Mouse (Mus musculus): ENCODE measurements around the gene Caln1. TPM values are rescaled to one million over a fixed set of nuclear protein-coding genes. Genes with fewer than 3 reads are reported as not detected.

Caln1 gene
- polyA plus RNA-seq, 1 experiment from 2014 or later: 0.25 TPM

GRCm38 (mm10) chr5:130812556-130812955 is 443.3 kb downstream of the Caln1 start:
- Histone ChIP-seq H3K9ac (no peak overlapping the region), H3K27me3 (replicated peaks) (no peaks in the 10 kb centered on the region), H3K4me2 (no peak overlapping the region), H3K4me3 (no peak overlapping the region), H3K27ac (replicated peaks) (no peak overlapping the region), H3K9me3 (peaks cover 11% of the 10 kb centered on the region; the same call in 1 of the 2 replicates), H3K4me1 (no peaks in the 10 kb centered on the region), H3K36me3 (no peaks in the 10 kb centered on the region)
- 88% methylated on average over 8 of the region's 8 CpGs for WGBS
- ATAC-seq (ENCODE audit: extremely low read depth, insufficient number of reproducible peaks, low FRiP score, low TSS enrichment): no peak

- H3K9ac ChIP-seq: no peak overlapping the region
- no peak overlapping the region for H3K27ac ChIP-seq (replicated peaks)
- H3K36me3 ChIP-seq: no peaks in the 10 kb centered on the region
- WGBS: 80% methylated on average over 9 of the region's 9 CpGs
- no peak overlapping the region for H3K4me2 ChIP-seq
- no peaks in the 10 kb centered on the region for H3K27me3 ChIP-seq (replicated peaks)
- peaks cover 11% of the 10 kb centered on the region; the same call in 1 of the 2 replicates for H3K9me3 ChIP-seq
- no peak overlapping the region for H3K4me3 ChIP-seq
- no peak for ATAC-seq (ENCODE audit: extremely low read depth, insufficient number of reproducible peaks, low FRiP score, low TSS enrichment)
- H3K4me1 ChIP-seq: no peaks in the 10 kb centered on the region
Observed at GRCm38 (mm10) chr5:130813089-130813488, 443.8 kb downstream of the Caln1 start.

DNA sequence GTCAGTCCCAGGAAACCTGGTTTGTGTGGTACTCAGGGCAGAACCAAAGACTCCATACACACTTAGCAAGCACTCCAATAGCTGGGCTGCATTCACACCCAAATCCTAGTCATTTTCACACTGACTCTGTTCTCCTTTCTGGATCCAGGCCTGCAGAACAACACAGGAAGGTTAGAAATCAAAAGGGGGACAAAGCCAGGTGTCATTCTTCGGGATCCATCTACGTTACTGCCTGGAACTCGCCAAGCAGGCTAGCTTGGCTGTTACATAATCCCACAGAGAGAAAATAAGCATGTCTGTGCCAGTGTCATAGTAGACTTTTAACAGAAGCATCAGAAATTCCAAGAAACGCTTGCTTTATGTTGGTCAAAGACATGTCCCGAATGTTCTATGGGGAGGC is 446.1 kb downstream of the Caln1 start:
- Histone ChIP-seq H3K4me1 (no peaks in the 10 kb centered on the region), H3K4me3 (no peak overlapping the region), H3K4me2 (no peak overlapping the region), H3K27ac (replicated peaks) (no peak overlapping the region), H3K9me3 (peaks cover 4% of the 10 kb centered on the region; the same call in 1 of the 2 replicates), H3K27me3 (replicated peaks) (no peaks in the 10 kb centered on the region), H3K9ac (no peak overlapping the region), H3K36me3 (no peaks in the 10 kb centered on the region)
- WGBS: 81% methylated on average over 5 of the region's 5 CpGs
- no peak for ATAC-seq (ENCODE audit: extremely low read depth, insufficient number of reproducible peaks, low FRiP score, low TSS enrichment)

DNA sequence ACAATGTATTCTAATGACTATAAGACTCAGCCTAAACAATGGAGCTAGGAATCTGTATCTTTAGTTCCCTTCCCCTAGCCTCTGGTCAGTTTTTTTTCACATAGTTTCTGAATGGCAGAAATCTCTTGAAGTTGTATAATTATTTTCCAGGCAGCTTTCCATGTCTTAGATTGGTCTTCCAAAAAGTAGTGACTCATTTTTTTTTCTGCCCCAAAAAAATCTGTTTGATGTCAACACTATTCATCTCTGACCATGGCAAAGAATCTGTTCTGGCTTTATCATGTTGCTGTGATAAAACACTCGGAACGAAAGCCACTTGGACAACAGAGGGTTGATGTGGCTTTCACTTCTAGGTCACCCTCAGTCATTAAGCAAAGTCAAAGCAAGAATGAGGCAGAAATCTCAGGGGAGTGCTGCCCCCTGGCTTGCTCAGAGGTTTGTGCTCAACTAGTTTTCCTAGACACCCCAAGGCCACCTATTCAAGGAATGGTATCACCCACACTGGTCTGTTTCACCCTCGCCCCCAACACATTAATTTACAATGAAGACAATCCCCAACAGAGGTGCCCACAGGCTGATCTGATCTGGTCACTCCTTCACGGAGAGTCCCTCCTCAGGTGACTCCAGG is 450.9 kb downstream of the Caln1 start:
- Histone ChIP-seq H3K9me3 (peaks cover 4% of the 10 kb centered on the region; the same call in 1 of the 2 replicates), H3K4me2 (no peak overlapping the region), H3K9ac (no peak overlapping the region), H3K36me3 (no peaks in the 10 kb centered on the region), H3K27me3 (replicated peaks) (no peaks in the 10 kb centered on the region), H3K4me1 (no peaks in the 10 kb centered on the region), H3K4me3 (no peak overlapping the region), H3K27ac (replicated peaks) (no peak overlapping the region)
- WGBS: 40% methylated on average over 4 of the region's 4 CpGs
- no peak for ATAC-seq (ENCODE audit: extremely low read depth, insufficient number of reproducible peaks, low FRiP score, low TSS enrichment)

- no peak for ATAC-seq (ENCODE audit: extremely low read depth, insufficient number of reproducible peaks, low FRiP score, low TSS enrichment)
- Histone ChIP-seq H3K9ac (no peak overlapping the region), H3K4me2 (no peak overlapping the region), H3K4me1 (no peaks in the 10 kb centered on the region), H3K27me3 (replicated peaks) (no peaks in the 10 kb centered on the region), H3K36me3 (no peaks in the 10 kb centered on the region), H3K9me3 (peaks cover 4% of the 10 kb centered on the region; the same call in 1 of the 2 replicates), H3K27ac (replicated peaks) (no peak overlapping the region), H3K4me3 (no peak overlapping the region)
- WGBS: 80% methylated on average over 5 of the region's 5 CpGs
Observed at GRCm38 (mm10) chr5:130820661-130821060, 451.4 kb downstream of the Caln1 start.

DNA sequence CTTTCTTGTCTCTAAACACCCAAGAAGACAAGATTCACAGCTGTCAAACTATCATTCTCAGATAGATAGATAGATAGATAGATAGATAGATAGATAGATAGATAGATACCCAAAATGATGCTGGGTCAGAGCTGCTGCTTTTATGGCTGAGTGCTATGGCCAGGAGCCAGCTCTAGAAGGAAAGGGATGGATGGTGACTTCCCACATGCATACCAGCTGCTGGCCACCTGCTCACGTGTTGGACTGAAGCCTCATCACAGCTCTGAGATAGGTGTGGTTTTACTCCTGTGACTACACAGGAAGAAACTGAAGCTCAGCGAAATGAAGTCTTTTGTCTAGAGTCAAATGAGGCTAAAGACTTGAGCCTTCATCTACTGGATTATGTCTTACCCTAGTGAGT is 456.5 kb downstream of the Caln1 start:
- ATAC-seq (ENCODE audit: extremely low read depth, insufficient number of reproducible peaks, low FRiP score, low TSS enrichment): no peak
- 79% methylated on average over 2 of the region's 2 CpGs for WGBS
- H3K4me3 ChIP-seq: no peak overlapping the region

GRCm38 (mm10) chr5:130848562-130848961 is 479.3 kb downstream of the Caln1 start:
- H3K9ac ChIP-seq: no peak overlapping the region
- ATAC-seq (ENCODE audit: extremely low read depth, insufficient number of reproducible peaks, low FRiP score, low TSS enrichment): no peak

More for the DNA sequence above, 456.5 kb downstream of the Caln1 start:
- Histone ChIP-seq H3K27me3 (replicated peaks) (no peaks in the 10 kb centered on the region), H3K9me3 (0 out of 2 replicates have a peak, but pooled peaks cover 5% of the 10 kb centered on the region), H3K36me3 (no peaks in the 10 kb centered on the region), H3K4me2 (no peak overlapping the region), H3K9ac (no peak overlapping the region), H3K27ac (replicated peaks) (no peak overlapping the region), H3K4me1 (no peaks in the 10 kb centered on the region)

DNA sequence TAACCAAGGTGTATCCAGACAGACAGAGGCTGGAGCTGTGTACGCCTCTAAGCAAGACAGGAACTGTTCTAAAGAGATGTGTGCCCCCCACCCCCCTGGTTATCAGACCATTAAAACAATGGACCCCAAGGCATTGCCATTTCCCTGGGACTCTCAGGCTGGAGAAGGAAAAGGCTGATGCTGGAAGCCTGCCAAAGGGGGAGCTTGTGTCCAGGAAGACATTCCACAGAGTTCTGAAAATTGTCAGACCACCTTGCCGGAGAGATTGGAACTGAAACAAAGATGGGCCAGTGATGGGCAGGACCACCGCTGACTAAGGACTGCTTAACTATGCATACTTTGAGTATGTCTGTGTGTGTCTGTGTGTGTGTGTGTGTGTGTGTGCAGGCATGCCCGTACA is 480.4 kb downstream of the Caln1 start:
- ATAC-seq (ENCODE audit: extremely low read depth, insufficient number of reproducible peaks, low FRiP score, low TSS enrichment): no peak
- peaks cover 16% of the 10 kb centered on the region for H3K4me1 ChIP-seq
- H3K27ac ChIP-seq (replicated peaks): no peak overlapping the region
- no peaks in the 10 kb centered on the region for H3K9me3 ChIP-seq
- peaks cover 7% of the 10 kb centered on the region; the same call in 1 of the 2 replicates for H3K27me3 ChIP-seq (replicated peaks)
- no peaks in the 10 kb centered on the region for H3K36me3 ChIP-seq
- no peak overlapping the region for H3K9ac ChIP-seq
- no peak overlapping the region for H3K4me3 ChIP-seq
- 47% methylated on average over 4 of the region's 4 CpGs for WGBS
- H3K4me2 ChIP-seq: no peak overlapping the region

More at GRCm38 (mm10) chr5:130848562-130848961, 479.3 kb downstream of the Caln1 start:
- 74% methylated on average over 6 of the region's 6 CpGs for WGBS
- H3K9me3 ChIP-seq: no peaks in the 10 kb centered on the region
- no peak overlapping the region for H3K4me2 ChIP-seq
- H3K4me3 ChIP-seq: no peak overlapping the region
- H3K27me3 ChIP-seq (replicated peaks): no peaks in the 10 kb centered on the region
- no peaks in the 10 kb centered on the region for H3K36me3 ChIP-seq
- no peak overlapping the region for H3K27ac ChIP-seq (replicated peaks)
- peaks cover 16% of the 10 kb centered on the region for H3K4me1 ChIP-seq

DNA sequence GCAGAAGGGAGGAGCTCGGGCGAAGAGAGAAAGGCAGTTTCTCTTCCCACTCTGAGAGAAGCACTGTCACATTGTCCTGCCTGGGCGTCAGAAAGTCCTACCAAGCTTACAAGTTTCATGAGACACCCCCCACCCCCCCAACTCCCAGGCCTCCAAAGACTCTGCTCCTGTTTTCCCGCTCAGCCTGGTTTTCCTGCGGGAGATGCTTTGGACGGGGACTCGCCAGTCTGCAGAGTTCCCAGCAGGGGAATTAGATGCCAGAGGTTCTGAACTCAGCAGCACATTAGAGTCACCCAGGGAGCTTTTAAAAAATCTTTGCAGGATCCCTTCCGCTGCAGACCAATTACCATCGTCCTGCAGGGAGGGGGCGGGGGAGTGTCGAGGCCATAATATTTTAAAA is 482.9 kb downstream of the Caln1 start:
- H3K9ac ChIP-seq: peak overlapping the region; percentile 70
- peak overlapping the region; percentile 45 for H3K4me3 ChIP-seq
- H3K27ac ChIP-seq (replicated peaks): no peak overlapping the region
- no peaks in the 10 kb centered on the region for H3K9me3 ChIP-seq
- 4% methylated on average over 11 of the region's 11 CpGs for WGBS
- H3K36me3 ChIP-seq: no peaks in the 10 kb centered on the region
- H3K4me2 ChIP-seq: peak overlapping the region; percentile 65
- peaks cover 13% of the 10 kb centered on the region; the same call in 1 of the 2 replicates for H3K27me3 ChIP-seq (replicated peaks)
- peaks cover 16% of the 10 kb centered on the region for H3K4me1 ChIP-seq
- no peak for ATAC-seq (ENCODE audit: extremely low read depth, insufficient number of reproducible peaks, low FRiP score, low TSS enrichment)

GRCm38 (mm10) chr5:130853371-130853770 is 484.1 kb downstream of the Caln1 start:
- H3K9me3 ChIP-seq: no peaks in the 10 kb centered on the region
- H3K4me3 ChIP-seq: no peak overlapping the region
- peaks cover 16% of the 10 kb centered on the region for H3K4me1 ChIP-seq
- H3K9ac ChIP-seq: no peak overlapping the region
- WGBS: under 1% methylated on average over 10 of the region's 10 CpGs
- H3K27ac ChIP-seq (replicated peaks): no peak overlapping the region
- H3K4me2 ChIP-seq: no peak overlapping the region
- peaks cover 16% of the 10 kb centered on the region; the same call in 1 of the 2 replicates for H3K27me3 ChIP-seq (replicated peaks)
- H3K36me3 ChIP-seq: no peaks in the 10 kb centered on the region
- no peak for ATAC-seq (ENCODE audit: extremely low read depth, insufficient number of reproducible peaks, low FRiP score, low TSS enrichment)

GRCm38 (mm10) chr5:130854430-130854829 is 485.2 kb downstream of the Caln1 start:
- WGBS: 68% methylated on average over 7 of the region's 7 CpGs
- peaks cover 13% of the 10 kb centered on the region for H3K4me1 ChIP-seq

GRCm38 (mm10) chr5:130858148-130858547 is 488.9 kb downstream of the Caln1 start:
- Histone ChIP-seq H3K4me2 (no peak overlapping the region), H3K9me3 (no peaks in the 10 kb centered on the region), H3K4me3 (no peak overlapping the region), H3K27me3 (replicated peaks) (peaks cover 16% of the 10 kb centered on the region; the same call in 1 of the 2 replicates), H3K4me1 (no peaks in the 10 kb centered on the region), H3K36me3 (no peaks in the 10 kb centered on the region), H3K27ac (replicated peaks) (no peak overlapping the region), H3K9ac (no peak overlapping the region)
- no peak for ATAC-seq (ENCODE audit: extremely low read depth, insufficient number of reproducible peaks, low FRiP score, low TSS enrichment)
- 20% methylated on average over 8 of the region's 8 CpGs for WGBS

More at GRCm38 (mm10) chr5:130854430-130854829, 485.2 kb downstream of the Caln1 start:
- no peaks in the 10 kb centered on the region for H3K9me3 ChIP-seq
- no peak overlapping the region for H3K4me3 ChIP-seq
- H3K4me2 ChIP-seq: no peak overlapping the region
- peaks cover 16% of the 10 kb centered on the region; the same call in 1 of the 2 replicates for H3K27me3 ChIP-seq (replicated peaks)
- H3K36me3 ChIP-seq: no peaks in the 10 kb centered on the region
- no peak for ATAC-seq (ENCODE audit: extremely low read depth, insufficient number of reproducible peaks, low FRiP score, low TSS enrichment)
- H3K9ac ChIP-seq: no peak overlapping the region
- H3K27ac ChIP-seq (replicated peaks): no peak overlapping the region
